Mouse (Mus musculus) kidney, adult 2 months (tissue): ENCODE data around the gene Spem1. TPM values are rescaled to one million over a fixed set of nuclear protein-coding genes. Genes with fewer than 3 reads are reported as not detected.
A peak's percentile ranks its signal among the peaks of the same experiment; 100 is the strongest.

Source experiments
- DNase-seq: peaks from one replicate; pipeline ENCODE4 v3.0.0; 2021
- H3K27ac ChIP-seq: fragments of 200-500 bp; 2 replicates; pipeline ENCODE4 v1.5.1; 2012; ENCODE audit warnings: low read depth, low read length, control low read depth, inconsistent platforms; ENCODE audit not compliant: insufficient read depth
- H3K27me3 ChIP-seq: fragments of 200-500 bp; replicated peaks from 2 replicates; pipeline ENCODE4 v1.6.1; 2012; ENCODE audit warnings: mild to moderate bottlenecking, moderate library complexity, low read length, inconsistent platforms; ENCODE audit not compliant: control insufficient read depth, insufficient read depth
- H3K36me3 ChIP-seq: fragments of 200-500 bp; 2 replicates; pipeline ENCODE4 v1.6.1; 2012; ENCODE audit warnings: mild to moderate bottlenecking, moderate library complexity, low read length, inconsistent platforms; ENCODE audit not compliant: control insufficient read depth, insufficient read depth
- H3K4me1 ChIP-seq: fragments of 200-500 bp; 2 replicates; pipeline ENCODE4 v1.6.1; 2011; ENCODE audit warnings: low read length; ENCODE audit not compliant: control insufficient read depth, insufficient read depth
- H3K4me3 ChIP-seq: fragments of 200-500 bp; 2 replicates; pipeline ENCODE4 v1.5.1; 2011; ENCODE audit warnings: mild to moderate bottlenecking, low read depth, low read length, control low read depth; ENCODE audit not compliant: insufficient read depth
- CTCF ChIP-seq: fragments of 200-500 bp; conservative IDR thresholded peaks from 2 replicates; pipeline ENCODE4 v1.5.1; 2011; ENCODE audit warnings: low read depth, mild to moderate bottlenecking, control low read depth, low read length, moderate library complexity, mixed read lengths; ENCODE audit not compliant: insufficient read depth, insufficient read length
- POLR2A ChIP-seq: fragments of 200-500 bp; IDR thresholded peaks from one replicate; pipeline ENCODE4 v1.6.1; 2011; ENCODE audit warnings: low read depth, low read length, control low read depth
- WGBS: fragments of 180-500 bp; shearing (Covaris S2); methylation state at CpG from one replicate; pipeline ENCODE4 v1.1.7; 2018; 5-methylcytosine and 5-hydroxymethylcytosine counted together
- polyA plus RNA-seq: library from polyadenylated mRNA; depleted of rRNA; stranded (reverse); fragments of >200 nt; gene quantifications from 2 replicates; pipeline ENCODE4 v1.2.3, GENCODE M21; 2012

Spem1 gene
- polyA plus RNA-seq, 1 experiment, result 0.28 TPM

DNA sequence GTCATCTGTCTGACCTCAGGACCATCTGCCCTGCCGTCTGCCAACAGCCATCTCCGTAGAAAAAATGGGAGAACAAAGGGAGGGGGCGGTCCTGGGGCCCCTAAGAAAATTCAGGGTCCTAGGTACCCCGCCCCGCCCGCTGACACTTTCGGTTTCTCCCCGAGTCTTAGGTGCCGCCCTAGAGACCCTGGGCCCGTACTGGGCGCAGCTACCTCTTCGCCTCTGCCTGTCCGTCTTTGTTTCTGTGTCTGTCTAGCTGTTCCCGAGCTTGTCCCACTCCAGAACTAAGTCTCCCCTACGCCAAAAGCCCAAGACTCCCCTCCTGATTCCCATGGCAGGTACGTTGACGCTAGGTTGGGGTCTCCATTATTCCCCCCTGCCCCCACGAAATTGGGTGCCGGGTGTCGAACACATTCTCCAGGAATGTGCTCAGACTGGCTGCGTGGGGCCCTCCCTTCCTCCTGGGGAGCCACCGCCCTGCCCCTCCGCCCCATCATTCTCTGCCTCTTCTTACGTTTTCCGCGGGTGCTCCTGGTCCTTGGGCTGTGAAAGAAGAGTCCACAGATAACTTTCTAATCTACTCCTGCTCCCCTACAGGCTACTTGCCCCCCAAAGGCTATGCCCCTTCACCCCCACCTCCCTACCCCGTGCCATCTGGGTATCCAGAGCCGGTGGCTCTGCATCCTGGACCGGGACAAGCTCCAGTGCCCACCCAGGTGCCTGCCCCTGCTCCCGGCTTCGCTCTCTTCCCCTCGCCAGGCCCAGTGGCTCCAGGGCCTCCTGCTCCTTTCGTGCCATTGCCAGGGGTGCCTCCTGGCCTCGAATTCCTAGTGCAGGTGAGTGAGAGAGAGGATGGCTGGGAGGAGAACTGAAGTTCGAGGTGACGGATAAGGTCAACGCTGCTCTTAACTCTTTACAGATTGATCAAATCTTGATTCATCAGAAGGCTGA lies 25.0 kb upstream of the Spem1 start:
- H3K36me3 ChIP-seq, result no peaks in the 10 kb centered on the region
- no peak for TF ChIP-seq CTCF
- TF ChIP-seq POLR2A, result no peak
- 12% methylated on average over 37 of the region's 37 CpGs for WGBS
- peaks cover 8% of the 10 kb centered on the region; the same call in 1 of the 2 replicates for H3K4me1 ChIP-seq
- peak; percentile 32 for DNase-seq
- no peaks in the 10 kb centered on the region for H3K27me3 ChIP-seq
- H3K4me3 ChIP-seq, result peak overlapping the region; percentile 65
- H3K27ac ChIP-seq, result peak overlapping the region; percentile 37

DNA sequence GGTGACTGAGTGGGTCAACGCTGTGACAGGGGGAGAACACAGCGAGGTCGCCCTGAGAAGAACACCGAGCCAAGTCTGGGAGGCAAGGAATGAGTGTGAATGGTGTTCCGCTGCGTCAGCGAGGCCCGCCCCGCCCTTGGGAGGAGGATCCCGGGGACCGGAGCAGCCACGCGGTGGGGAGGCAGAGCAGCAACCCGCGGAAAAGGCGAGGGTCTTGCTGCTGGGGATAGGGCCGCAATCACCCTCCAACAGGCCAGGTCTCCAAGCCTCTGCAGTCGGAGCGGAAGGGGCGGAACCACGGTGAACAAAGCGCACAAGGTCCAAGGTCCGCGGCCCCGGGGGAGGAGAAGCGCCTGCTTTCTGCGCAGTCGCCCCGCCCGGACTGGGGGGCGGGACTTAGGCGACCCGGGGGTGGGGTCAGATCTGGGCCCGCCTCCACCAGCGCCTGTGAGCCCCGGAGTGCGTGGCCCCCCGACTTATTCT lies 24.3 kb upstream of the Spem1 start, which contains the start of gene Plscr3:
Plscr3 (plus strand) TSS at position 179 of the 483 bp plus-strand sequence.
- Histone ChIP-seq H3K4me3 (peak within 1 kb of the TSS; percentile 65), H3K27ac (peak within 1 kb of the TSS; percentile 92), H3K4me1 (peaks cover 8% of the 10 kb centered on the region; the same call in 1 of the 2 replicates), H3K36me3 (no peaks in the 10 kb centered on the region), H3K27me3 (no peaks in the 10 kb centered on the region)
- WGBS, result under 1% methylated on average over 37 of the region's 38 CpGs
- TF ChIP-seq CTCF (no peak), POLR2A (peak; percentile 67)
- peak; percentile 97 for DNase-seq

DNA sequence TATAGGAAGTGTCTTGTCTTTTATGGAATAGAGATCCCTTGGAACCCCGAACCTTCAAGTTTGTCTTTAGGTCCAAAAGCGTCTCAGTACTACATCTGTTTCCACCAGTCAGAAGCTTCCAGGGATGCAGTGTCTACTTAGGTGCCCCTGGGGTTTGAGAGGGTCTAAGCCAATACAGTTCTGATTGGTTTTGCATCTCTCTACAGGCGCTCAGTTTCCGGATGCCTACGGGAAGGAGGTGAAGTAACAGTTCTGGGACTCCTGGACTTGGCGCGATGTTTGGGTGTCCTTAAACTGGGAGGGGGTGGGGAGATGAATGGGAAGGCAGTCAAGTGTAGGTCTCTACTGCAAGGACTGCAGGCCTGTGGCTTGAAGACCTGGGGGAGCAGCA lies 16.7 kb upstream of the Spem1 start:
- no peaks in the 10 kb centered on the region for H3K27me3 ChIP-seq
- peak overlapping the region; percentile 90 for H3K27ac ChIP-seq
- H3K4me3 ChIP-seq, result peak overlapping the region; percentile 91
- no peaks in the 10 kb centered on the region for H3K36me3 ChIP-seq
- under 1% methylated on average over 7 of the region's 7 CpGs for WGBS
- H3K4me1 ChIP-seq, result peaks cover 6% of the 10 kb centered on the region
- DNase-seq, result no peak
- TF ChIP-seq POLR2A, result no peak
- no peak for TF ChIP-seq CTCF

GRCm38 (mm10) chr11:69837952-69838713 lies 16.2 kb upstream of the Spem1 start, which contains the start of gene Tmem256:
Gene Tmem256 (plus strand): TSS chr11:69838514.
- WGBS, result under 1% methylated on average over 34 of the region's 34 CpGs
- Histone ChIP-seq H3K27me3 (no peaks in the 10 kb centered on the region), H3K36me3 (no peaks in the 10 kb centered on the region), H3K4me1 (peaks cover 6% of the 10 kb centered on the region), H3K27ac (peak within 1 kb of the TSS; percentile 90), H3K4me3 (peak within 1 kb of the TSS; percentile 91)
- TF ChIP-seq CTCF (no peak), POLR2A (peak; percentile 66)
- peak; percentile 99 for DNase-seq

- Histone ChIP-seq H3K4me3 (peak within 1 kb of the TSS; percentile 91), H3K27me3 (no peaks in the 10 kb centered on the region), H3K4me1 (peaks cover 6% of the 10 kb centered on the region), H3K27ac (peak within 1 kb of the TSS; percentile 90), H3K36me3 (no peaks in the 10 kb centered on the region)
- no peak for DNase-seq
- WGBS, result under 1% methylated on average over 32 of the region's 32 CpGs
- TF ChIP-seq CTCF (no peak), POLR2A (no peak)
These were observed 15.6 kb upstream of the Spem1 start, which contains the start of gene Nlgn2 for GRCm38 (mm10) chr11:69837604-69837951. Gene Nlgn2 (minus strand): TSS chr11:69837784.

GRCm38 (mm10) chr11:69836703-69837576 lies 15.0 kb upstream of the Spem1 start:
- Histone ChIP-seq H3K27ac (no peak overlapping the region), H3K4me3 (peak overlapping the region; percentile 77), H3K27me3 (no peaks in the 10 kb centered on the region), H3K4me1 (peaks cover 6% of the 10 kb centered on the region), H3K36me3 (no peaks in the 10 kb centered on the region)
- no peak for TF ChIP-seq POLR2A
- TF ChIP-seq CTCF, result no peak
- WGBS, result 7% methylated on average over 52 of the region's 52 CpGs
- no peak for DNase-seq
